Mouse (Mus musculus): ENCODE measurements at regions not wholly inside any gene's neighbourhood (a gene's known extent, or its start where the extent isn't known, plus 50 kb on each side); places are given as distances from the start of the nearest gene placed in this dataset.

DNA sequence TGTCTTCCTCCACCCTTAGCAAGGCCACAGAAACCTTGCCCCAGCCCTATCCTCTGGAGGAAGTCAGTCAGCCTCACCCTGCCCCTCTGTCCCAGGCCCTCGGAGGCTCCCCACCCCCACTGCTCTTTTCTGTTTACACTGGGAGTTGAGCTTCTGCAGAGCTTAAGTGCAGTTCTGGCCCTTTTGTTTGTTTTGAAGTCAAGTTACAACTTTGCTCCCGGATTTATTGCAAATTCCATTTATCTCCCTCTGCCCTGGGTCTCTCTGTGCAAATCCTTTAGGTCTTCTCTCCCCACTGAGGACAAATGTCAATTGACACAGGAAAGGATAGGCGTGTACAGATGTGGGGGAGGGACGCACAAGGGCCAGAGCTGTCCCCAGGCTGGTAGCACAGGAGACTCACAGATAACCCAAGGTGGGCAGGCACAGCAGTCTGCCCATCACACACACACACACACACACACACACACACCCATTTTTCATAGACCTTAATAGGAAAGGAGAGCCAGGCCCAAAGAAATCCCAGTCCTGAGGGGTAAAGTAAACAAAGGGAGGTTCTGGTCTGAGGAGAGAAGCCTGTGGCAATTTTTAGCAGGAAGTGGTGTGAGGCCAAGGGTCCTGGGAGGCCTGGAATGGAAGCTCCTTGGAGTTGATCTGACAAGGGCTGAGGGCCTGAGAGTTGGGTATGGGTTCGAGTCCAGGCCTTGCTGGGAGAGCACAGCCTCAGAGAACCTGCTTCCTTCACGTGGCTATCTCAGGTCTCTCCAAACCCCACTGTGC lies 167.9 kb downstream of the Zfp36l1 start:
- no peak overlapping the region for H3K27ac ChIP-seq (ENCODE audit: control insufficient read depth, insufficient read depth, low read depth, low read length, poor library complexity)
- WGBS: 41% methylated on average over 6 of the region's 6 CpGs
- no peak overlapping the region for H3K4me3 ChIP-seq (replicated peaks; ENCODE audit: control insufficient read depth, low read depth, low read length)
- no peaks in the 10 kb centered on the region; the same call in 1 of the 2 replicates for H3K4me1 ChIP-seq (ENCODE audit: control insufficient read depth, insufficient read depth, low read length)
- no peak for TF ChIP-seq POLR2A (IDR thresholded peaks at IDR 0.05; ENCODE audit: borderline replicate concordance, control insufficient read depth, low read depth, low read length)
- no peak for TF ChIP-seq CTCF (IDR thresholded peaks at IDR 0.05; ENCODE audit: control insufficient read depth, insufficient read depth, low read length)

DNA sequence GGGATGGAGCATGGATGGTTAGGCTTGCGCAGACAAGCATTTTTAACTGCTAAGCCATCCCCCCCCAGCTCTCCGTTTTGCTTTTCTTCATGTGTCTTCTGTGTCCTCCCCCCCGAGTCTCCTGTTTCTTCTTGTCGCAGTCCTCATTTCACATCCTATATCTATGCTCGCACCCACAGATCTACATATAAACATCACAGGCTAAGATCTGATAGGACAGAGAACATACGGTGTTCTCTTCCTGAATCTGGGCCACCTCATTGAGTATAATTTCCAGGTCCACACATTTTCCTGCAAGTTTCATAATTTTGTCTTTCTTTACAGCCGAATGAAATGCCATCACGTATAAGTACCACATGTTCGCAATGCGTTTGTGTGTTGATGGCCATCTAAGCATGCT lies 168.7 kb downstream of the Zfp36l1 start:
- H3K27ac ChIP-seq (ENCODE audit: control insufficient read depth, insufficient read depth, low read depth, low read length, poor library complexity): no peak overlapping the region
- H3K4me3 ChIP-seq (replicated peaks; ENCODE audit: control insufficient read depth, low read depth, low read length): no peak overlapping the region
- 77% methylated on average over 10 of the region's 10 CpGs for WGBS
- TF ChIP-seq CTCF (IDR thresholded peaks at IDR 0.05; ENCODE audit: control insufficient read depth, insufficient read depth, low read length) (no peak), POLR2A (IDR thresholded peaks at IDR 0.05; ENCODE audit: borderline replicate concordance, control insufficient read depth, low read depth, low read length) (no peak)
- H3K4me1 ChIP-seq (ENCODE audit: control insufficient read depth, insufficient read depth, low read length): no peaks in the 10 kb centered on the region; the same call in 1 of the 2 replicates

GRCm38 (mm10) chr12:79942563-79943131 lies 170.2 kb downstream of the Zfp36l1 start:
- WGBS: 68% methylated on average over 10 of the region's 10 CpGs

GRCm38 (mm10) chr12:79941828-79942227 lies 171.0 kb downstream of the Zfp36l1 start:
- Histone ChIP-seq H3K4me1 (ENCODE audit: control insufficient read depth, insufficient read depth, low read length) (no peaks in the 10 kb centered on the region; the same call in 1 of the 2 replicates), H3K4me3 (replicated peaks; ENCODE audit: control insufficient read depth, low read depth, low read length) (no peak overlapping the region), H3K27ac (ENCODE audit: control insufficient read depth, insufficient read depth, low read depth, low read length, poor library complexity) (no peak overlapping the region)
- TF ChIP-seq CTCF (IDR thresholded peaks at IDR 0.05; ENCODE audit: control insufficient read depth, insufficient read depth, low read length): no peak
- TF ChIP-seq POLR2A (IDR thresholded peaks at IDR 0.05; ENCODE audit: borderline replicate concordance, control insufficient read depth, low read depth, low read length): no peak
- 77% methylated on average over 3 of the region's 3 CpGs for WGBS

More at GRCm38 (mm10) chr12:79942563-79943131, 170.2 kb downstream of the Zfp36l1 start:
- Histone ChIP-seq H3K4me3 (replicated peaks; ENCODE audit: control insufficient read depth, low read depth, low read length) (no peak overlapping the region), H3K4me1 (ENCODE audit: control insufficient read depth, insufficient read depth, low read length) (no peaks in the 10 kb centered on the region; the same call in 1 of the 2 replicates), H3K27ac (ENCODE audit: control insufficient read depth, insufficient read depth, low read depth, low read length, poor library complexity) (no peak overlapping the region)
- TF ChIP-seq CTCF (IDR thresholded peaks at IDR 0.05; ENCODE audit: control insufficient read depth, insufficient read depth, low read length): no peak
- no peak for TF ChIP-seq POLR2A (IDR thresholded peaks at IDR 0.05; ENCODE audit: borderline replicate concordance, control insufficient read depth, low read depth, low read length)

- Histone ChIP-seq H3K27ac (ENCODE audit: control insufficient read depth, insufficient read depth, low read depth, low read length, poor library complexity) (no peak overlapping the region), H3K4me1 (ENCODE audit: control insufficient read depth, insufficient read depth, low read length) (no peaks in the 10 kb centered on the region; the same call in 1 of the 2 replicates), H3K4me3 (replicated peaks; ENCODE audit: control insufficient read depth, low read depth, low read length) (no peak overlapping the region)
- TF ChIP-seq CTCF (IDR thresholded peaks at IDR 0.05; ENCODE audit: control insufficient read depth, insufficient read depth, low read length) (no peak), POLR2A (IDR thresholded peaks at IDR 0.05; ENCODE audit: borderline replicate concordance, control insufficient read depth, low read depth, low read length) (no peak)
- 68% methylated on average over 9 of the region's 9 CpGs for WGBS
Measured at GRCm38 (mm10) chr12:79939436-79939835, 173.4 kb downstream of the Zfp36l1 start.

DNA sequence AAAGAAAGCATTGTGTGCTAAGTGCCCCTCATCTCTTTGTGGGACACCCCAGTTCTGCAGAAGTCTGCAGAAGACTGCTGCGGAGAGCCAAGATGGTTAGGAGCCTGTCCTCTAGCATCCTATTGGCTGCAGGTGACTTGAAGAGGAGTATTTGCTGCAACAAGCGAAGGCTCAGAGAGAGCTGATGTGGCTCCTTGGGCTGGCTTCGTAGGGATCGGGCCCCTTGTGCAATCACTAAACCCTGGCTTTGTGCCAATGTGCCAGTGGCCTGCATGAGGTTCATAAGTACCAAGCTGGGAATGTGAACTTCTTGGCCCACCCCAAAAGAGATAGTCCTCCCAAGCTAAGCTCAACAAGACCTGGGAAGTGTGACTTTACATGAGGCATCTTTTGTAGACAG lies 174.9 kb downstream of the Zfp36l1 start:
- Histone ChIP-seq H3K4me3 (replicated peaks; ENCODE audit: control insufficient read depth, low read depth, low read length) (no peak overlapping the region), H3K4me1 (ENCODE audit: control insufficient read depth, insufficient read depth, low read length) (no peaks in the 10 kb centered on the region; the same call in 1 of the 2 replicates), H3K27ac (ENCODE audit: control insufficient read depth, insufficient read depth, low read depth, low read length, poor library complexity) (no peak overlapping the region)
- TF ChIP-seq POLR2A (IDR thresholded peaks at IDR 0.05; ENCODE audit: borderline replicate concordance, control insufficient read depth, low read depth, low read length): no peak
- TF ChIP-seq CTCF (IDR thresholded peaks at IDR 0.05; ENCODE audit: control insufficient read depth, insufficient read depth, low read length): no peak
- 52% methylated on average over 4 of the region's 4 CpGs for WGBS

DNA sequence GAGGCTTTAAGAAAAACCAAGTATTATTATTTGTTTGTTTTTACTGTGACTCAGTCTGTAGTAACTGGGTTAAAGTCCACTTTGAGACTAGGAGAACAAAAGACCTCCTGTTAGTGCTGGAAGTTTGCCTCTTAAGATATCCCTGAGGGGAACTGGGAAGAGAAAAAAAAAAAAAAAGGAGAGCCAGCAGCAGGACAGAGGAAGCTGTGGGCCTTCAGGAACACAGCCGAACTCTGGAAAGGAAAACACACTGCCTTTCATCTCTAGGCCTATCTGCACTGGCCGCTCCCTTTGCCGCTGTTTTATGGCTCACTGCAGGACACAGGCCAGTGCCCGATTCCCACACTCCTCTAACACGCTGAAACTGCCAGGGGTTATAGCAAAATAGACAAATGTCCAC lies 176.1 kb downstream of the Zfp36l1 start:
- Histone ChIP-seq H3K4me3 (replicated peaks; ENCODE audit: control insufficient read depth, low read depth, low read length) (no peak overlapping the region), H3K27ac (ENCODE audit: control insufficient read depth, insufficient read depth, low read depth, low read length, poor library complexity) (no peak overlapping the region), H3K4me1 (ENCODE audit: control insufficient read depth, insufficient read depth, low read length) (no peaks in the 10 kb centered on the region; the same call in 1 of the 2 replicates)
- 90% methylated on average over 5 of the region's 5 CpGs for WGBS
- TF ChIP-seq CTCF (IDR thresholded peaks at IDR 0.05; ENCODE audit: control insufficient read depth, insufficient read depth, low read length) (no peak), POLR2A (IDR thresholded peaks at IDR 0.05; ENCODE audit: borderline replicate concordance, control insufficient read depth, low read depth, low read length) (no peak)

DNA sequence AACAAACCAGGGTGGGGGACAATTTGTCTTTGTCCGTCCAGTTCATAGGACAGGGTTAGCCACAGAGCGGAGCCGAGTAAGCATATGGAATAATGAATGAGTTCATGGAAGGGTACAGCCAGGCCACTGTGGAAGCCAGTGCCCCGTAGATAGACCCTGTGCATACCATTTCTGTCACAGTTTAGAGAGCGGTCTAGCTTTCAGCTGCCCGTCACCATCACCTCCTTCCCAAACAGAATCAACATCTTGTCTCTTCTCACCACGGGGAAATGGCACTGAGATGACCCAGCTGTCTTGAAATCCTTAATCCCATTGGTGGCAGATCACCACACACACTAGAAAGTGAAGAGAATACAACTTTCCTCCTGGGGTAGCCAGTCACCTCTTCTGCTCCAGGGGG lies 178.7 kb downstream of the Zfp36l1 start:
- Histone ChIP-seq H3K4me3 (replicated peaks; ENCODE audit: control insufficient read depth, low read depth, low read length) (no peak overlapping the region), H3K27ac (ENCODE audit: control insufficient read depth, insufficient read depth, low read depth, low read length, poor library complexity) (no peak overlapping the region), H3K4me1 (ENCODE audit: control insufficient read depth, insufficient read depth, low read length) (no peaks in the 10 kb centered on the region)
- 86% methylated on average over 7 of the region's 7 CpGs for WGBS
- TF ChIP-seq POLR2A (IDR thresholded peaks at IDR 0.05; ENCODE audit: borderline replicate concordance, control insufficient read depth, low read depth, low read length) (no peak), CTCF (IDR thresholded peaks at IDR 0.05; ENCODE audit: control insufficient read depth, insufficient read depth, low read length) (no peak)

Measured in bone marrow, adult 2 months (tissue).